Mouse (Mus musculus) frontal cortex, postnatal 10 days (tissue): ENCODE measurements around the gene Atp11a.

Source experiments
- DNase-seq, 2 experiments: peaks; one replicate each; pipeline ENCODE4 v3.0.0; 2022; ENCODE audit warnings: low spot score in 2 of 2, mixed read lengths in 1 of 2

The Atp11a gene

GRCm38 (mm10) chr8:12905599-12906321, 148.9 kb downstream of the Atp11a start:
- no peak for DNase-seq

- DNase-seq: no peak
These were observed 149.8 kb downstream of the Atp11a start for GRCm38 (mm10) chr8:12906597-12906996.

DNA sequence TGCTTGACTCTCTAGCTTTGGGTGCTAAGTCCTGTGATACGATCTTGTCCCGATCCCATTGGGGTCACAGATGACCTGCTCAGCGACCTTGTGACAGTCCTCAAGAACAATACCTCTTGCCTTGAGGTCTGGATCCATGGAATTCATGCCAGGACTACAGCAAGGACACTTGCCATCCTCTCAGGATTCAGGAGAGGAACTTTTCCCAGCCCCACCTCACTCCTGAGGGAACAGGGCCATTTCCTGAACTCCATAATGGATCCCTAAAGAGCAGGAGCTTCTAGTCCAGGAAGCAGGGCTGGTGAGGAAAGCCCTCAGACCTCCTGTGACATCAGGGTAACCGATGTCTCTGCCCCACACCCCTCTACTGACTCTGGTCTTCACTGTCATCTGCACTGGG, 150.9 kb downstream of the Atp11a start:
- no peak for DNase-seq

DNA sequence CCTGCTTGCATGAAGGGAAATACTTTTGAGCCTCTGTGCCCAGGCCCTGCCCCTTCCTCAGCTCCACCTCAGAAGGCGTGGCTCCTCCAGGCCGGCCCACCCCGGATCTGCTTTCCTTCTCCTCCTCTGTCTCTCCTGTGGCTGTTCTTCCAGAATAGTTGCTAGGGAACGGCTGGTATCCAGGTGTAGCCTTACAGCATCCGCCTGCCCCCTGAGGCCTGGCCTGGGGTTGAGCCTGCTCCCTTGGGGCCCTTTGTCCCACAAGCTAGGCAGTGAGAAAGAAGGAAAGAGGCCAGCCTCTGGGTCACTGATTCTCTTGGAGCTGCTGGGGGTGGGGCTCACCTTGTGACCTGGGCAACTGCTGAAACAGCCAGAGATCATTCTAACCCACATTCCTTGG, 155.2 kb downstream of the Atp11a start:
- DNase-seq: no peak

DNA sequence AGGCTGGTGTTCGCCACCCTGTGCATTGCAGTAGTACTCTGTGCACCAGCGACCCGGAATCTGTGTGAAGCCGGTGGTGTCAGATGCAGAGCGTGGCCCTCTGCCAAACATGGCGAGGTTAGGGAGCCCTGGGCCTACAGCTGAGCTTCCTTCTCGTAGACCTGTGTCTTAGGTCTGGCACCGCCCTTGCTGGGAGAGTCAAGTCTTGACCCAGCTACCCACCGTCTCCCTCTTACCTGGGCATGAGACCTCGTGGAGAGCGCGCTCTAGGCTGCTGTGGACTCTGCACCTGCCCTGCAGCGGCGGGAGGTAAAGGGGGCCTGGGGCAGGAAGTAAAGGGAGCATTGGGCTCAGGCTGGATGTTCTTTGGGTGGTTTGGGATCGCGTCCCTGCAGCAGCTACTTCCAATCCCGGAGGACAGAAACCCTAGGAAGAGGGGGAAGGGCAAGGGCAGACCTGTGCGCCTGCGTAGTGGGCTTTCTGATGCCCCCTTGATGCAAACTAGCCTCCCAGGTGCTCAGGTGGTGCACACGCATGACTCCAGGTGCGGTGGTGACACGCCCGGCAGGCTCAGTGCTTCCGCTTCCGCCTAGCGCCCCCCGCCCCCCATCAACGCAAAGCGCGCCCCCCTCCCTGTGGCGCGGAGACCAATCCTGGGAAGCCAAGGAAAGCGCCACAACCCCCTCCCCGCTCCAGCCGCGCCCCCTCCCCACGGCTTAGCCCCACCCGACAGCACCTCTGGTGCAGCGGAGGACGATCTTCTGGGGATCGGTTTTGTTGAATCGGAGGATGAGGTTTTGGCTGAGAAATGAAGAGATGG, 158.6 kb downstream of the Atp11a start:
- peak; percentile 73 to 75 for DNase-seq

DNA sequence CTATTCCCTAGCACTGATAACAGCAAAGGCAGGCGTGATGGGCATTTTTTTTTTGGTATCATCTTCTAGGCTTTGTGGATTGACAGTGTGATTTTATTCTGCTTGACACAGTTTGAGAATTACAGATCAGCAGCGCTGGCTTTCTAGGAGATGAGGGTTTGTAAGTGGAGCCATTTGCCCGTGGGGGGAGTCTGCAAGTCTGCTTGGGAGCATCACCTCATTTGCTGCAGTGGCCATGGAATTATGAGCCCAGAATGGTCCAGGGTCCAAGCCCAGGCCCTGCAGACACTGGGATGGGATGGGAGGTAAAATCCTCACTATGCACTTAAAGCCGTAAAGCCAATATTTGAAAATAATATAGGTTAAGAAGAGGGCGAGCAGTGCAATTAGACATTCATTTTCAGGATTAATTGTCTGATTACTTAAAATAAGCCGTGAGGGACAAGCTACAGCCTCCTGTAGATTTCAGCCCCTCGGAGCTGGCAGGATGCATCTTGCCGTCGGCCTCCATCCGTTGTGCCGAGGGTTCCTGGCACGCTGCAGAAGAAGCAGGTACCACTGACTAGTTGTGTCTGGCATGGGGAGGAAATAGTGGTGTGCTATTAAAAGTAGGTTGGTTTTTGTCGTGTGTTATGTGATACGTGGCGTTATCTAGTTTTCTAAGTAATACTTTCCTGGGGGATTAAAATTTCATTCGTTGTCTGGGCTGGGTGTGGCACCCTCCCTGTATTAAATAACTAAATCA, 159.5 kb downstream of the Atp11a start:
- no peak for DNase-seq

DNA sequence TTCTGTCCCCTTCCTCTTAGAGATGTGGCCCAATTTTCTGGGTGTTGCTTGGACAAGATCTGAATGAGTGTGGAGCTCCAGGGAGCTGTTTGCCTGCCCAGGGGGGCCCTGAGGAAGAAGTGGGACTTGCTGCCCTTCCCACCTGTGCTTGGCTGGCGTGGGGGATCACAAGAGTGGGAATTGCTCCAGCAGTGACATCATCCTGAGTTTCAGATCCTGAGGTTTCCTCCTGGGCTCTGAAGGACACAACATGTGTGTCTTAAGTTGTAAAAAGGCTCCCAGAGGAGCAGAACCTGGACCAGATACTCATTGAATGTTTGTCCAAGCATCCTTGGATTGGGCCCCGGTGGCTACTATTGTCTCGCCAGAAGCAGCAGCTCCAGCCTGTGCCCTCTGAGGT, 160.2 kb downstream of the Atp11a start:
- no peak for DNase-seq

DNA sequence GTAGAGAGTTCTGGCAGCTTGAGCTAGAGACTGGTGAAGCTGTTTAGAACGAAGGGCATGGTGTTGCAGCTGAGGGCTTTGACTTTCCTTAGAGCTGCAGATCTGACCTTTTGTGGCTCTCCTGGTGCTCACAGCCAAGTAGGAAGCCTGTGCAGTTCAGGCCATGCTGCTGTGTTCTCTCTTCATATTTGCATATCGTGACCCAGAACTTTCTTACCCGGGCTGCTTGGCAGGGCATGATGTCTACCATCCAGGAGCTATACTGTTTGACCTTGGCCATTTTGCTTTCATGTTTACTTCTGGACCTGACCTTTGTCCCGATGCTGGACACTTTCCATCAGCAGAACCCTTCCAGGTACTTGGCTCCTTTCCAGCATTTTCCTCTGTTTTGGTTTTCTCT, 161.0 kb downstream of the Atp11a start:
- no peak for DNase-seq
